Mouse (Mus musculus) large intestine, adult 2 months (tissue): ENCODE results near the gene Ccdc27. TPM values are rescaled to one million over a fixed set of nuclear protein-coding genes. Genes with fewer than 3 reads are reported as not detected.

Source experiments
- DNase-seq: peaks from one replicate; pipeline ENCODE4 v3.0.0-alpha.2; 2012; ENCODE audit warnings: low read depth, low spot score
- WGBS: fragments of 180-500 bp; shearing (Covaris S2); methylation state at CpG from one replicate; pipeline ENCODE4 v1.1.7; 2018; 5-methylcytosine and 5-hydroxymethylcytosine counted together
- polyA plus RNA-seq: library from polyadenylated mRNA; depleted of rRNA; stranded (reverse); fragments of >200 nt; gene quantifications from 2 replicates; pipeline ENCODE4 v1.2.3, GENCODE M21; 2012; rRNA removed

The Ccdc27 gene
- not detected in 2 replicates for polyA plus RNA-seq

DNA sequence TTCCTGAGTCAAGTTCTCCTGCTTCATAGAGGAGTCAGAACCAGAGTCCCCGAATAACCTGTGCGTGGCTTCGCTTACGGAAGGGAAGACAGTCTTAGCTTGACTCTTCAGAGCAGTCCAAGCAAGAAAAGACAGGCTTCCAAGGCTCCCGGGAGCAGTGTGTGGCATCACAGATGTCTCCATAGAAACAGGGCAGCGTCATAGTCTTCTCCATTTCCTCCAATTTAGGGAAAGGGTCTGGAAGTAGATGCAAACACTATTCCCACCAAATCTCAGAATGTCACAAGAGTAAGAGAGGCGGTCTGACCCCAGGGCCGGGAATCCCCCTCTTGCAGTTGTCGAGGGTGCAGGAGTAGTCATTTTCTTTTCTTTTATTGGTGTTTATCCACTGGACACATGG is at the start of gene Ccdc27:
Gene Ccdc27, minus strand, starts transcription at position 101 of the 400 bp plus-strand sequence.
- WGBS = 77% methylated on average over 9 of the region's 9 CpGs
- no peak for DNase-seq

DNA sequence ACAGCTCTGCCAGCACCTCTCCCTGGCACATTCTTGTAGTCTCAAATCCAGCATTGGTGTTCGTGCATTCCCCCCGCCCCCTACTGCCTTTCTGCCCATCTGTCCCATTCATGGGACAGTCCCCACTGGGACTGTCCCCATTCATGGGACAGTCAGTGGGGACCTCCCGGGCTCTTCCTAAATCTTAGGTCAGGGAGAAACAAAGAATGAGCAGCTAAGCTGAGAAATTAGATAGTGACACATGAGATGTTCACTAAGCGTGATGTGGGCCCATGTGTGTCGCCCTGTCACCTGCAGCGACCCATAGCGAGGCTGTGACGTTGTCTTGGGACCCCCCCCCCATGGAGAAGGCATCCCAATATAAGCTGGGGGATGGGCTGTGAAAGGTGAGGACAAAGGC is 48.9 kb upstream of the Ccdc27 start:
- DNase-seq = no peak
- WGBS = 71% methylated on average over 8 of the region's 8 CpGs

DNA sequence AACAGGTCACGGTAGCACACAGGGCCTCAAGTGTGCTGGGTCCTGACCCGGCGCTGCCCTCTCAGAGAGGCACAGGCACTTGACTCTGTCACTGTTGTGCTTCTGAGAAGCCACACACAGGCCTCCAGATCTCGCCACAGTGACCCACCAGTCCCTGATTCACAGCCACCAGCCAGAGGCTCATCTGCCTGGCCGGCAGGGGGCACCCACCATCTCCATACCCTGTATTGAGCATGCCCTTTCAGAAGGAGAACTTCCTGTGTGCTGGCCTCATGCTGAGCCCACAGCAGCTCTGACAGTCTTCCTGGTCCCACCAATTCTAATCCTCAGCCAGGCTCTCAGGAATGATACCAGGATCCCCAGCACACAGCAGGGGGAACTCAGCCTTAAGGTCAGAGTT is 46.7 kb upstream of the Ccdc27 start:
- 51% methylated on average over 5 of the region's 5 CpGs for WGBS
- DNase-seq = no peak

DNA sequence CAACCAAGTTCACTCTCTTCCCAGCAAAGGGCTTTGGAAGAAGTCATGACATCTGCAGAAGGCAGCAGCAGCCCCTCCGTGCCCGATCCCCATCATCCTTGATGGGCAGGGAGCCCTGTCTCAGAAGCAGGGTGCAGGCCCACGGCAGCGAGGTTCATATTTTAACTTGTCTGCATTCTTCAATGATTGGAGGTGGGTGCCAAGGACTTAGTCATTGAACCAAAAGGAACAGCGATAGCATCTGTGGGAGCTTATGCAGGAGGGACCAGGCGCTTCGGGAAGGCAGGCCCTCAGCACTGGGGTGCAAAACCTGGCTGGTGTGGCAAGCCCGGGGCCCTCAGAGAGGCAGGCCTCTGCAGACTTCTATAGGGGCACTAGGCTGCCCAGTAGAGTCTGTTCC is 44.0 kb upstream of the Ccdc27 start:
- WGBS = 83% methylated on average over 8 of the region's 8 CpGs
- no peak for DNase-seq

DNA sequence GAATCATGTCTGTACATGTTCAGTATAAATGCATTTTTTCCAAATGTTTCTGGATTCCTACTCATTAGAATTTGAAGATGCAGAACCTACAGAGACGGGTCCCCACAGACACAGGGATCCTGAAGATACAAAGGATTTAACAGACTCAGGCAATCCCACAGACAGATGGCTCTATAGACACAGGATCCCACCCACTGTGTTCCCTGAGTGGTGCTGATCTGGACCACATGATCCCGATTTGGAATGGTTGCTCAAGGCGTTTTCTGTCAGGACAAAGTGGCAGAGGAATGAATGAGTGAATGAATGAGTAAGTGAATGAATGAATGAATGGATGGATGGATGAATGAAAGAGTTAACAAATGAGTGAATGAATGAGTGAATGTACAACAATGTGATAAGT is 43.4 kb upstream of the Ccdc27 start:
- 66% methylated on average over 3 of the region's 3 CpGs for WGBS
- DNase-seq = no peak

DNA sequence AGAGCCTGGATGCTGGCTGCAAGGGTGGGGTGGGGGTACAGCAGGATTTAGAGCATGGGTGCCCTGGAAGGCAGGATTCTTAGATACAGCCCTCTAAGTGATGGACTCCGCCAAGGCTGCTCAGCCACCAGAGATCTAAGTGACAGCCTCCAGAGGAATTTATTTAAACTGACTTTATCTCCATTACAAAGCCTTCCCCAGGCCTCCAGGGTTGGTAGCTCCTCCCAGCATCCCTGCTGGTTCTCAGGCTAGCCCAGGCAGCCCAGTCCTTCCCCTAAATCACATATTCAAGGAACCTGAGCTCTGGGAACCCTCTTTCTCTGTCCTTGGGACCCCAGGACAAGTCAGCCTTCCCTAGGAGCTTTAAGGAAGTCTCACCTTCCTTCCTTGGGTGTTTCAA is 39.5 kb upstream of the Ccdc27 start:
- no peak for DNase-seq
- WGBS = 11% methylated on average over 1 of the region's 1 CpGs

DNA sequence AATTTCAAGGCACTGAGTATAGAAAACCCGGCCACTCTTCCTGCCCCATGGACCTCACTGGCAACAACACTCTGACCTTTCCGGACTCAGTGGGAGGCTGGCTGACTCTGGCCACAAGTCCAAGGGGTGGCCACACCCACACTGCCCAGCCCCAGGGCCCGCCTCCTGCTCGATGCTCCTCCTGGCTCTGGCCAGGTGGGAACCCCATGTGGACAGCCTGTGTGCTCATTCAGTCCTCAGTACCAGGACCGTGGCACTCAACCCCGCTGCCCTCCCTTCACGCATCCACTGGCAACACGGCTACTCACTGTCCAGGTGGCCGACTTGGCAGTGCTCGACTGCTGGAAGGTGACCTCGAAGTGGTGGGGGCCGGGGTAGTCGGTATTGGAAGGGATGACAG is 38.5 kb upstream of the Ccdc27 start:
- no peak for DNase-seq
- 2% methylated on average over 13 of the region's 13 CpGs for WGBS

DNA sequence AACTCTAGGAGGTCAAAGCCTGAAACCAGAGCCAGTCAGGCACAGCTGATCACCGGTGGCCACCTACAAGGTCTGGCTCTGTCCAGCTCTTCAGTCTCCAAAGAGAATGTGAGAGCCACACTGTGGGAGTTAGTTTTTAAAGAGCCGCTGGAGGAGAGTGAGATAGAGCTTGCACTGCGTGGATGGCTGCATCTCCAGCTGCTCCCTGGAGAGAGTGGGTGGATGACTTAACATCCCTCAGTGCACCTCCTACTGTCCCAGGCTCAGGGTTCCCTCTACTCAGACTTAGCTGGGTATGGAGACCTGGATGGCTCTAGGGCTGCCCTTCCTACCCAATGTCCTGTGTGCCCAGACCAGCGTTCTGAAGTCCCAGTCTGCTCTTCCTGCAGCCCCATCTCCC is 37.7 kb upstream of the Ccdc27 start:
- WGBS = 42% methylated on average over 4 of the region's 4 CpGs
- no peak for DNase-seq

DNA sequence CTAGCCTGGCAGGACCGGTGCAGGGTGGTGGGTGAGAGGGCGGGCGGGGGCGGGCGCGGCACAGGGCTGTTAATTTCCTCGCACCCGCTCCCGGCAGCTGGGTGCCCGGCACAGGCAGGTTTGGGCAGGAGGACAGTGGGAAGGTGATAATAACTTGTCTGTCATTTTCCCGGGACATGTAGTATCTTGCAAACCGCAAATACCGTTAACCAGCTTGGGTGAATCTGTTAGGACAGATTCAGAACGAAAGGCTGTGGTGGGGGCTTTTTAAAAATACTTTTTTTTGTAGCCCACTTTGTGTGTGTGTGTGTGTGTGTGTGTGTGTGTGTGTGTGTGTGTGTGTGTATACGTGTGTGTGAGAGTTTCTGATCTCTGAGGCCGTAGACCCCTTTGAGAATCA is 29.5 kb upstream of the Ccdc27 start:
- 16% methylated on average over 16 of the region's 16 CpGs for WGBS

DNA sequence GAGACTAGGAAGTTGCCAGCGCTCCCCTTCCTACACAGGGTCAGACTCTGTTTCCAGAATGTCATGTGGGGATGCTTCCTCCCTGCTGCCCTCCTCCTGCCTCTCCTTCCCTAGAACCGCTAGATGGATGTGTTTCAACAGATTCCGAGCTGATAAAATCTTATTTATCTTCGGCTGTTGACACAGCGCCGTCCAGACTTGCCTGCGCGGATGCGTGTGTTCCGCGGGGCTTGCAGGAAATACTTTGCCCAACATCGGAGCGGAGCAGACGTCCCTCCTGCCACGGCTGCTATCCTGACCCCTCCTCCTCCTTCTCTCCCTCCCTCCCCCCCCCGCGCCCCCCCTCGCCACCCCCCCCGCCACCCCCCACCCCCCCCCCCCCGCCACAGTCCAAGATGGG is 29.0 kb upstream of the Ccdc27 start:
- 2% methylated on average over 16 of the region's 20 CpGs for WGBS
- DNase-seq = no peak

More for the DNA sequence above, 29.5 kb upstream of the Ccdc27 start:
- DNase-seq = no peak

DNA sequence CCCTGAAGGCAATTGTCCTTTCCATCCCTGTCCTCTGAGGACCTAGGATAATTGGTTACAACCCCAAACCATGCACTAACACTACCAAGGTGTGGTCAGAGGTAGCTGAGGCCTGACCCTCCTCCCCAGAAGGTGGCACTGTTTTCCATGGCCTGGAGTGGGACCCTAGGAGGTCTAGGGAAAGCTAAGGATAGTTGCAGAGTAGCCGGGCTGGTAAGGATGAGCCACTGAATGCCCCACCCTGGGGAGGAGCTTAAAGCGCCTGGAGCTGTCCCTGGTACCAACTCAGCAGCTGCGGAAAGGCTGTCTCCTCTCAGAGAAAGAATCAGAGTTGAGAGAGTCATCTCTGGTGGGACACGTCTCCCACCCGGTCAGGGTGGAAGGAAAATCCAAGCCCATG is 28.4 kb upstream of the Ccdc27 start:
- DNase-seq = no peak
- 2% methylated on average over 5 of the region's 5 CpGs for WGBS

DNA sequence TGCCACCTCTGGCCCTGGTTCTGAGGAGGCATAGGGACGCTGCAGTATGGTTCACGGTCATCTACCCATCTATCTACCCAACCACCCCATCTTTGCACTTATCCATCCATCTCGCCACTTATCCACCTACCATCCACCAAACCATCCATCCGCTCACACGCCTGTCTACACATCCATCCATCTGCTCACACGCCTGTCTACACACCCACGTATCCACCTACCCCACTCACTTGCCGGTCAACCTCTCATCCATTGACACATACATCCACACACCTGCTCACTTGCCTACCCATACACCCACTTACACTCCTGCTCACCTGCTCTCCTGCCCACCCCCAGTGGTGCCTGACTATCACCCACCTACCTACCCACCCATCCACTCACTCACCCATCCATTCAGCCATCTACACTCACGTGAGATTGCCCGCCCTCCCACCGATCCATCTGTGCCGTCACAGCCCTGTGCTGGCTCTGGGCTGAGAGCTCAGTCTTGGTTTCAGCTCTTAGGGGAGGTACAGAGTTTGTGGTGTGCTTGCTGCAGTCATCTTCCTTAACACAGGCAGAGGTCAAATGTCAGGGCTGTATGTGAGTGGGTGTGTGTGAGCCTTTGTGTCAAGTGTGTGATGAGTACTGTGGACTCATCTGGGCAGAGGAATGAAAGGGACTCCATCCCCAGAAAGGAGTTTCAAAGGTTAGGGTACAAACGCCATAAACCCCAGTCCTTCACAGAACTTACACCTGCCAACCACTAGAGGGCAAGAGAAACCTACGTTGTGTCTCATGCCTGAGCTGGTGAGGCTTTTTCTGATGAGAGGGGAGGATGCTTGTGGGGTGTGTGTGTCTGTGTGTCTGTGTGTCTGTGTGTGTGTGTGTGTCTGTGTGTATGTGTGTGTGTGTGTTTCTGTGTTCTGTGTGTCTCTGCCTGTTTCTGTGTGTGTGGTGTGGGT is 22.6 kb upstream of the Ccdc27 start:
- DNase-seq = no peak
- 58% methylated on average over 14 of the region's 14 CpGs for WGBS

DNA sequence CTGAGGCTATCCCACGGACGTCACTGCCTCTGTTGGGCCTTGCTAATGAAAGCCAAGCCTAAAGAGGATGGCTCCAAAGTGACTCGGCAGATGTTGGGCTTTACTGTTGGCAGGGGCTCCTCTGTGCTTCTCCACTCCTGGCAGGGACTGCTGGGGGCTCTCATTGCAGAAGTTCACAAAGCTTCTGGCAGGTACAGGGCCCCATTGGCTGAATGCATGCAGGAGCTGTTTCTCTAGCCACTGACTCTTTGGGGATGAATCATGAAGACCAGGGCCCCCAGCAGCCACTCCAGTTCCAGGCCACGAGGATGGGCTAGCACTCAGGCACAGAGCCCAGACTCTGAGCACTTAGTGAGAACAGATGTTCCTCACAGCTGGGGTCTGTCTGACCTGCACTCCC is 15.2 kb upstream of the Ccdc27 start:
- DNase-seq = no peak
- 50% methylated on average over 4 of the region's 4 CpGs for WGBS

DNA sequence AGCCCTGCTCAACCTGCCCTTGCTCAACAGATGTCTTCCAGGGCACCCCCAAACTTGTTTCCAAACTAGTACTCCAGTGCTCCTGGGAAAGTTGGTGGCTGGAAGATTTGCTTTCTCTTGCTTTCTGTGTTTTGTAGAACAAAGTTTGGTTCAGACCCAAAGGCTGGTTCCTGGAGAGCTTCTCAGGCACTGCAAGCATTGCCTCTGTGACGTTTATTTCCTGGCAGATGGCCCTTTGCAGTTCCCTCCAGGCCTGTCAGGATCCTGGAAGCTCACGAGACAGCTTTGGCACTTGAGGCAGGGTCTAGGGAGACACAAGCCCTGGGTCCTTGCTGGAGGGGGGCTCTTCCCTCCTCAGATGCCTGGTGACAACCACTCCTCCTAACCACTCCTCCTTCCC is 14.2 kb upstream of the Ccdc27 start:
- DNase-seq = no peak
- 38% methylated on average over 2 of the region's 2 CpGs for WGBS

DNA sequence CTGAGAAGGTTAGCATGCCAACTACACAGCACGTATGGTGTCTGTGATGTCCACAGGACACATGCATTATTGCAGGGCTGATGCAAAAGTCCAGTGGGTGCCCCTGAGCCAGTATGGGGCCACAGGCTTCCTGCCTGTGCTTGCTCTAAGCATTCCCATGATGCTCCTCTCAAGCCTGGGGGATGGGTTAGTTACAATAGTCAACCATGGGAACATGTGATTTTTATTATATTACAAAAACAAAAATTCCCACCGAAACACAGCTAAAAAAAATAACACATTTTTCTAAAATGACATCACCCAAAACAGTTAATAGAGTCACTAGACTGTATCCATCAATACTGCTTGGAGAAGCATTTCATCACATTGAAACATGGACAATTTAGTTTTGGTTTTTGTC is 13.6 kb upstream of the Ccdc27 start:
- no peak for DNase-seq
- WGBS = 63% methylated on average over 2 of the region's 2 CpGs

DNA sequence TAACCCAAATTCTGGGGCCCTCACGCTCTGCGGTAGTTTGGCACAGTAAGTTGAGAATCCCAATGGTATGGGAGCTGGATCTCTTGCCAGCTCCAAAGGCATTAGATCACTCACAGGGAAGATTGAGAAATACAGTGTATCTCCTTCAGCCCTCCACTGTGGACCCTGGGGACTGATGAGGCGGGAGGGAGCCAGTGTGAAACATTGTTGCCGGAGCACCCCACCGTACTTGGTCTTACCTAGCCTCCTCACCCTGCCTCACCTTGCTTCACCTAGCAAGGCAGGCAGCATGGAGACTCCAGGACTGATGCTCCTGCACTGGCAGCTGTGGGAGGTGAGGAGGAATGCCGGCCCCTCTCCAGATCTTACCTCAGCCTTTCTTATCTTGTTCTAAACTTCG is 13.0 kb upstream of the Ccdc27 start:
- 86% methylated on average over 7 of the region's 7 CpGs for whole genome bisulfite sequencing
- DNase-seq = no peak

DNA sequence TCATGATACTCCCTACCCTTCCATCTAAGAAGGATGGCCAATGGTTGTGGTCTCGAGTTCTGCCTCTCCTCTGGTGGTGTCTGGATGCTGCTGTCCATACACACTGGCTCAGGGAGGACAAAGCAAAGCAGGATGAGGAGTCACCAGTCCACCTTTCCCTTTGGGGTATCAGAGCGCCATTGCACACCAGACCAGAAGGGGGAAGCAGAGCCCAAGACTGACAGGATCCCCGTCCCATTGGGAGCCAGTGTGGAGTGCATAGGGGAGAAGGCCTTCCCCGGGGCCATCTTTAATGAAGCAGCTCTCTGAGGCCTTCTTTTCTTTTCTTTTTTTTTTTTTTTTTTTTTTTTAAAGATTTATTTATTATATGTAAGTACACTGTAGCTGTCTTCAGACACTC is 10.6 kb upstream of the Ccdc27 start:
- DNase-seq = no peak
- 57% methylated on average over 4 of the region's 4 CpGs for WGBS

DNA sequence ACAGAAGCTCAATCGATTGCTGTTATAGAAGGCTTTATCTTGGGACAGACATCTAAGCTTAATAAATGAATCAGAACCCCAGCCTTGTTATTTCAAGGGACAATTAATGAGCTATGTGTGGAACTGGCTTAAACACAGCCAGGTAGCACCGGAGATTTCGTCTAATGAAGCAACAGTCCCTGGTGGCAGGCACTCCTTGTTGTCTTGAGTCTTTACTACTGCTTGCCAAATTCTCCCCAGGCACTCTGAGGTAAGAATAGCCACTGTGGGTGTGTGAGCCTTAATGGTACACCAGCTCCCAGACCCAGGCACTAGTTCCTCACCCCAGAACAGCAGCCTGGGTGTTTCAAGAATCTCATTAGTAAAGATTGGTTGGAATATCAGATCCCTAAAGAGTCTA is 8.9 kb upstream of the Ccdc27 start:
- no peak for DNase-seq

DNA sequence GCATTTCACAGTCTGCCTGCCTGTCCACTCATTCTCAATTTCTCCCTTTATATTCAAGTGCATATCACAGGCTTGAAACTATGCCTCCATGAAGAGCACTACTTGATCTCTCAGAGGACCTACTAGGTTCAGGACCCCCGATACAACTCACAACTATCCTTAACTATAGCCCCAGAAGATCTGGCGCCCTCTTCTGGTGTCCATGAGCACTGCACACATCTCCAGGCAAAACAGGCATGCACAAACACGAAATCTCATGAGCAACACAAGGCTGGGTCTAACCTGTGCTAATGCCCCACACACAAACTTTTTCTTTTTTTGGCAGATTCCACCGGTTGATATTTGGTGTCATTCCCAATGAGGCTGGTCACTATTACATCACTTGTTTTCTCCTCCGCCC is 3.4 kb upstream of the Ccdc27 start:
- no peak for DNase-seq
- 70% methylated on average over 5 of the region's 5 CpGs for WGBS

More for the DNA sequence above, 8.9 kb upstream of the Ccdc27 start:
- 89% methylated on average over 3 of the region's 3 CpGs for WGBS

DNA sequence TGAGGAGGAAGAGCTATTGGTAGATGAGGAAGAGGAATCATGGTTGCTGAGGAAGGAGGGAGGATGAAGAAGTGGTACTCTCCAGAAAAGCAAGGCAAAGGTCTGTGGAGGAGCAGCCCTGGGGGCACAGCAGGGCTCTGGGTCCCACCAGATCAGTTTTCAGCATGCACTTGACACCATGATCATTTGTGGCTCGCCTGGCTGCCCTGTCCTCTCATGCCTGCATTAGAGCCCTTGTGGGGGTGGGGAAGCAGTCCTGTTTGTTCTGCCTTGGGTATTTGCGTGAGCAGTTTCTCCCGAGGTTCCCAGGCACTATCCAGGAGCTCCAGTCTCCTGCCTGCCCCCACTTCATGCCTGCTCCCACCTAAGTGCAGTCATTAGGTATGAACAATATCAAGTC is 5.4 kb downstream of the Ccdc27 start:
- WGBS = 17% methylated on average over 3 of the region's 3 CpGs

DNA sequence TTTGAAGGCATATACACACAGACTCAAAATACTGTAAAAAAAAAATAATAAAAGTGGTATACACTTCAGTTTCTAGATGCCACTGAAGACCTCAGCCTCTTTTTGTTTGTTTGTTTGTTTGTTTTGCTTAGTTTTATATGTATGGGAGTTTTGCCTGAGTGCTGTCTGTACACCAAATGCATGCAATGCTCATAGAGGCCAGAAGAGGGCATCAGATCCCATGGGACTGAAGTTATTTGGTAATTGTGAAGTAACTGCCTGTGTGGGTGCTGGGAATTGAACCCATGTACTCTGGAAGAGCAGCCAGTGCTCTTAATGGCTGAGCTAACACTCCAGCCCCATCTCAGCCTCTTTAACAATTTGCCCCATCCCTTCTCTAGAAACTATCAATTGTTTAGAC is 13.8 kb downstream of the Ccdc27 start:
- DNase-seq = no peak

More for the DNA sequence above, 5.4 kb downstream of the Ccdc27 start:
- no peak for DNase-seq

DNA sequence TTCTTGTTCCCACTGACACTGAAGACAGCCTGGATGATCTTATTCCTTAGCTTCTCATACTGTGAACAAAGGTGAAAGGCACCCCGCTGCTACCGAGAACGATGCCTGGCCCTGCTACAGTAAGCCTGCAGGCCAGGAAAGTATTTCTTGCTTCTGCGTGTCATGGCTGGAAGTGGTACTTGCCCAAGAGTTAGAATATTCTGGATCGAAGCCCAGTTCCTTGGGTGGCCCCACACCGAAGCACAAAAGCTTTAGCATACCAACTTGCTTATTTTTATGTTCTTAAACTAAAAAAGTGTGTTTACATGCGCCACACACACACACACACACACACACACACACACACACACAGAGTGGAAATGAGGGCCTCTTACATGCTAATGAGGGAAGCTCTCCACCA is 14.4 kb downstream of the Ccdc27 start:
- 79% methylated on average over 7 of the region's 7 CpGs for WGBS
- DNase-seq = no peak
